Mouse (Mus musculus): Measurements from ENCODE around the gene Gm11077. TPM values are rescaled to one million over a fixed set of nuclear protein-coding genes. Genes with fewer than 3 reads are reported as not detected.

Gm11077 gene
- polyA plus RNA-seq, 1 experiment: not detected

- H3K27me3 ChIP-seq (ENCODE audit: control insufficient read depth, insufficient read depth, low read length): no peaks in the 10 kb centered on the region
- no peak overlapping the region for H3K4me3 ChIP-seq (ENCODE audit: control insufficient read depth, insufficient read depth, low read length)
- no peak overlapping the region for H3K27ac ChIP-seq (ENCODE audit: control insufficient read depth, insufficient read depth, low read length)
- DNase-seq: no peak
- 92% methylated on average over 12 of the region's 12 CpGs for WGBS
- no peaks in the 10 kb centered on the region for H3K36me3 ChIP-seq (ENCODE audit: control insufficient read depth, insufficient read depth, low read length)
- H3K4me1 ChIP-seq (replicated peaks; ENCODE audit: control insufficient read depth, insufficient read depth, low read length): 0 out of 2 replicates have a peak, but pooled peaks cover under 1% of the 10 kb centered on the region
- TF ChIP-seq CTCF (IDR thresholded peaks at IDR 0.05; ENCODE audit: borderline replicate concordance, control insufficient read depth, extremely low read depth, insufficient read depth, low read length, poor library complexity): no peak
- TF ChIP-seq POLR2A (IDR thresholded peaks at IDR 0.05; ENCODE audit: control insufficient read depth, extremely low read depth, insufficient read depth, low read length, poor library complexity): no peak
These were observed 32.7 kb upstream of the Gm11077 start for GRCm38 (mm10) chr6:140696192-140696879.

- WGBS: 96% methylated on average over 11 of the region's 11 CpGs
- 0 out of 2 replicates have a peak, but pooled peaks cover 5% of the 10 kb centered on the region for H3K4me1 ChIP-seq (replicated peaks; ENCODE audit: control insufficient read depth, insufficient read depth, low read length)
- no peaks in the 10 kb centered on the region for H3K36me3 ChIP-seq (ENCODE audit: control insufficient read depth, insufficient read depth, low read length)
- H3K27ac ChIP-seq (ENCODE audit: control insufficient read depth, insufficient read depth, low read length): no peak overlapping the region
- TF ChIP-seq CTCF (IDR thresholded peaks at IDR 0.05; ENCODE audit: borderline replicate concordance, control insufficient read depth, extremely low read depth, insufficient read depth, low read length, poor library complexity) (no peak), POLR2A (IDR thresholded peaks at IDR 0.05; ENCODE audit: control insufficient read depth, extremely low read depth, insufficient read depth, low read length, poor library complexity) (no peak)
- H3K4me3 ChIP-seq (ENCODE audit: control insufficient read depth, insufficient read depth, low read length): no peak overlapping the region
- DNase-seq: no peak
- no peaks in the 10 kb centered on the region for H3K27me3 ChIP-seq (ENCODE audit: control insufficient read depth, insufficient read depth, low read length)
These were observed 31.1 kb upstream of the Gm11077 start for GRCm38 (mm10) chr6:140697994-140698393.

GRCm38 (mm10) chr6:140698596-140698995 is 30.5 kb upstream of the Gm11077 start:
- Histone ChIP-seq H3K4me1 (replicated peaks; ENCODE audit: control insufficient read depth, insufficient read depth, low read length) (0 out of 2 replicates have a peak, but pooled peaks cover 5% of the 10 kb centered on the region), H3K27me3 (ENCODE audit: control insufficient read depth, insufficient read depth, low read length) (no peaks in the 10 kb centered on the region), H3K27ac (ENCODE audit: control insufficient read depth, insufficient read depth, low read length) (no peak overlapping the region), H3K4me3 (ENCODE audit: control insufficient read depth, insufficient read depth, low read length) (no peak overlapping the region), H3K36me3 (ENCODE audit: control insufficient read depth, insufficient read depth, low read length) (no peaks in the 10 kb centered on the region)
- 94% methylated on average over 1 of the region's 1 CpGs for WGBS
- TF ChIP-seq POLR2A (IDR thresholded peaks at IDR 0.05; ENCODE audit: control insufficient read depth, extremely low read depth, insufficient read depth, low read length, poor library complexity) (no peak), CTCF (IDR thresholded peaks at IDR 0.05; ENCODE audit: borderline replicate concordance, control insufficient read depth, extremely low read depth, insufficient read depth, low read length, poor library complexity) (no peak)
- DNase-seq: no peak

- DNase-seq: no peak
- WGBS: 76% methylated on average over 6 of the region's 6 CpGs
- Histone ChIP-seq H3K27me3 (ENCODE audit: control insufficient read depth, insufficient read depth, low read length) (no peaks in the 10 kb centered on the region), H3K27ac (ENCODE audit: control insufficient read depth, insufficient read depth, low read length) (no peak overlapping the region), H3K4me1 (replicated peaks; ENCODE audit: control insufficient read depth, insufficient read depth, low read length) (0 out of 2 replicates have a peak, but pooled peaks cover 5% of the 10 kb centered on the region), H3K36me3 (ENCODE audit: control insufficient read depth, insufficient read depth, low read length) (no peaks in the 10 kb centered on the region), H3K4me3 (ENCODE audit: control insufficient read depth, insufficient read depth, low read length) (no peak overlapping the region)
- TF ChIP-seq POLR2A (IDR thresholded peaks at IDR 0.05; ENCODE audit: control insufficient read depth, extremely low read depth, insufficient read depth, low read length, poor library complexity) (no peak), CTCF (IDR thresholded peaks at IDR 0.05; ENCODE audit: borderline replicate concordance, control insufficient read depth, extremely low read depth, insufficient read depth, low read length, poor library complexity) (no peak)
These were observed 27.8 kb upstream of the Gm11077 start for GRCm38 (mm10) chr6:140701259-140701658.

- 96% methylated on average over 10 of the region's 10 CpGs for WGBS
- TF ChIP-seq CTCF (IDR thresholded peaks at IDR 0.05; ENCODE audit: borderline replicate concordance, control insufficient read depth, extremely low read depth, insufficient read depth, low read length, poor library complexity) (no peak), POLR2A (IDR thresholded peaks at IDR 0.05; ENCODE audit: control insufficient read depth, extremely low read depth, insufficient read depth, low read length, poor library complexity) (no peak)
These were observed 24.0 kb upstream of the Gm11077 start for GRCm38 (mm10) chr6:140705132-140705531.

GRCm38 (mm10) chr6:140706056-140706455 is 23.0 kb upstream of the Gm11077 start:
- no peak overlapping the region for H3K27ac ChIP-seq (ENCODE audit: control insufficient read depth, insufficient read depth, low read length)
- 98% methylated on average over 5 of the region's 5 CpGs for WGBS
- TF ChIP-seq CTCF (IDR thresholded peaks at IDR 0.05; ENCODE audit: borderline replicate concordance, control insufficient read depth, extremely low read depth, insufficient read depth, low read length, poor library complexity): no peak
- H3K27me3 ChIP-seq (ENCODE audit: control insufficient read depth, insufficient read depth, low read length): no peaks in the 10 kb centered on the region
- H3K36me3 ChIP-seq (ENCODE audit: control insufficient read depth, insufficient read depth, low read length): no peaks in the 10 kb centered on the region
- DNase-seq: no peak
- no peak overlapping the region for H3K4me3 ChIP-seq (ENCODE audit: control insufficient read depth, insufficient read depth, low read length)
- H3K4me1 ChIP-seq (replicated peaks; ENCODE audit: control insufficient read depth, insufficient read depth, low read length): peaks cover 30% of the 10 kb centered on the region

More at GRCm38 (mm10) chr6:140705132-140705531, 24.0 kb upstream of the Gm11077 start:
- H3K36me3 ChIP-seq (ENCODE audit: control insufficient read depth, insufficient read depth, low read length): no peaks in the 10 kb centered on the region
- H3K4me3 ChIP-seq (ENCODE audit: control insufficient read depth, insufficient read depth, low read length): no peak overlapping the region
- H3K27me3 ChIP-seq (ENCODE audit: control insufficient read depth, insufficient read depth, low read length): no peaks in the 10 kb centered on the region
- no peak overlapping the region for H3K27ac ChIP-seq (ENCODE audit: control insufficient read depth, insufficient read depth, low read length)
- peaks cover 30% of the 10 kb centered on the region for H3K4me1 ChIP-seq (replicated peaks; ENCODE audit: control insufficient read depth, insufficient read depth, low read length)
- no peak for DNase-seq

Data from thymus, adult 2 months (tissue).